Mouse (Mus musculus) lung, postnatal 25 days (tissue): ENCODE results near the gene Adamts5.

Experiments
- DNase-seq: peaks from one replicate; pipeline ENCODE4 v3.0.0; 2022; ENCODE audit warnings: low spot score

The Adamts5 gene

DNA sequence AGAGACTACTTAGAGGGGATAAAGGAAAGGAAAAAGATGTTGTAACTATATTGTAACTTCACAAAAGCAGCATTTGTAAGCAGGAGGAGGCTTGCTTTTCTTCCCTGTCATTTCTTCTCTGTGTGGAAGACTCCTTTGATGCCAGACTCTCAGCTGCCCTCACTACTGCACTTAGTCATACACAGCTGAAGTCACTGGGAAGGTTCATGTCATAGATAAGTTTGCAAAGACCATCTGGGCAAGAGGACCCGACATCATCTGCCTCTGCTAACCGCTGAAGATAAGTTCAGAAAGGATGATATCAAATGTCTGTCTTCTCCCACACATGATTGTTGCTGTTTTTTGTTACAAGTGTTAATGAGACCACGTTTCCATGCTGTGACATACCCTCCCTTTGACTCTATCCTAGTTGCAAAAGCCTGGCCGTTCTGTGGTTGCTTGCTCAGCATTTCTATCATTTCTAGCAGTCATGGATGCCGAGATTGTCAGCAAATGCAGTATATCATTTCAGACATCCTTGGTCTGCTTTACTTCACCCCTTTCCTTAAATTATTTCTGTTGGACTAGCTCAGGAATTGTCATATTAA is 79.2 kb downstream of the Adamts5 start:
- no peak for DNase-seq

GRCm38 (mm10) chr16:85819808-85820458 is 81.7 kb downstream of the Adamts5 start:
- no peak for DNase-seq

- no peak for DNase-seq
Measured at GRCm38 (mm10) chr16:85814116-85814515, 87.5 kb downstream of the Adamts5 start.

DNA sequence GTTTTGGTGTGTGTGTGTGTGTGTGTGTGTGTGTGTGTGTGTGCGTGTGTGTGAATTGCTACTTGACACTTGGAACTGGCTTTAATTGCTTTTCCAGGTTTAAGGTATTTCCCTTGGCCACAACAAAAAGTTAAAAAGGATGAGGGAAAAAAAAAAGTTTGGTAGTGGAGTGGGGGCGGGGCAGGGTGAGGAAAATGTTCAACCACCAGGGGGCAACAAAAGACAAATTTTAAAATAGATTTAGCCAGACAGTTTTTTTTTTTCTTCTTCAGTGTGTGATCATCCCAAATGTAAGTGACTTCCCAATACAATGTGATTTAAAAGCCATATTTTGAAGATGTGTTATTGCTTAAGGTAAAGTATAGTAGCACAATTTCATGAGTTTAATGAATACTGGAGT is 94.0 kb downstream of the Adamts5 start:
- DNase-seq, result peak; percentile 63

DNA sequence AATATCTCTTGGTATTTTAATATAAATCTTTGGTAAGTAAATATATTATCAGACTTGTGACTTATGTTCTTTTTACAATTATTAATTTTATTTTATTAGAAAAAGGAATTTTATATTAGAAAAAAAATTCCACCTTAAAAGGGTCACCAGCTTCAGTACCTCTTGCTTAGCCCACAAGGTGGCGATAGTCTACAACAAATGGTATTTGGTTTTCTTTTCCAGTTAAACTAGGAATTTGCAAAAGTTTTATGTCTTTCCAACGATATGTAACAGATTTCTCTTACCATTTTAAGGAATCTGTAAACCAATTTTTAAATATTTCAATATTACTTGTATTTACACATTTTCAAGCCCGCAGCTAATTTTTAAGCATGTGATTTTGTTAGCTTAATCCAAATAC is 94.6 kb downstream of the Adamts5 start:
- DNase-seq, result peak; percentile 56
